Mouse (Mus musculus): Measurements from ENCODE around the gene Emg1. TPM values are rescaled to one million over a fixed set of nuclear protein-coding genes. Genes with fewer than 3 reads are reported as not detected.

Gene Emg1
- total and polyA plus RNA-seq, 3 experiments, result 117 to 254 (median 228) TPM

DNA sequence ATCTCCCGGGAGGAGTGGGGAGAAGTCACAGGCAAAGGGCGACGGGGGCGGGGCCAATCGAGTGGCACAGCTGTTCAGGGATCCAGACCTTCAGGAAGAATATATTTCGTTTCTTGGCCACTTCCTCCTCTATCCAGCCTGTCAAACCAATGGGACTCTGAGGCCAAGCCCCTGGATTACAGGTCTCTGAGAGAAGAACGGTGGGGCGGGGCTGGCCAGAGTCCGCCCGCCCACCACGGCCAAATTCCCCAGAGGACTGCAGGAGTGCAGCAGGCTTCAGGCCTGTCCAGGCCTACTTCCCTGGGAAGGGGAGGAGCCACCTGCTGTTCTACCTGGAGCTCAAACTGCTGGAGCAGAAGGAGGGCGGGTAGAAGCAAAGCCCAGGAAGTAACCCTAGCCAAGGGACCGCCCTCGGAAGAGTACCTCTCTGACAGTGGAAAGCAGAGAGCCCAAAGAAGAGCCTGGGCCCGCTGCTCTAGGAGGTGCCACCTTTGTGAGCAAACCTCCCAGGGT, 26.6 kb upstream of the Emg1 start, which contains the start of gene Ptpn6:
Gene Ptpn6, minus strand, starts transcription at position 204 of the 513 bp plus-strand sequence.
- Histone ChIP-seq H3K27me3 (ENCODE audit: insufficient read depth, low read length) (no peaks in the 10 kb centered on the region), H3K36me3 (replicated peaks) (peaks cover 19% of the 10 kb centered on the region), H3K4me1 (ENCODE audit: insufficient read depth, low read depth, low read length) (peaks cover 66% of the 10 kb centered on the region), H3K9me3 (replicated peaks) (no peaks in the 10 kb centered on the region), H3K4me3 (ENCODE audit: low read depth, low read length) (peak within 1 kb of the TSS; percentile 61; the same call in 1 of the 2 replicates)
- DNase-seq (ENCODE audit: low spot score), result no peak
- 0 out of 2 replicates have a peak, but pooled peaks have one; percentile 3 for ATAC-seq (ENCODE audit: extremely low read depth, insufficient number of reproducible peaks, low FRiP score, poor library complexity, severe bottlenecking)
- TF ChIP-seq CTCF (IDR thresholded peaks at IDR 0.05; ENCODE audit: low read depth, low read length), result no peak
- TF ChIP-seq GATA1 (IDR thresholded peaks at IDR 0.05; ENCODE audit: borderline replicate concordance, low read length), result no peak
- TF ChIP-seq GATA2 (IDR thresholded peaks at IDR 0.05; ENCODE audit: borderline replicate concordance, low read depth, low read length), result no peak
- no peak for TF ChIP-seq POLR2AphosphoS5 (IDR thresholded peaks at IDR 0.05; ENCODE audit: insufficient replicate concordance, low read depth, low read length)
- TF ChIP-seq TAL1 (conservative IDR thresholded peaks at IDR 0.05; ENCODE audit: low read depth, low read length), result no peak

DNA sequence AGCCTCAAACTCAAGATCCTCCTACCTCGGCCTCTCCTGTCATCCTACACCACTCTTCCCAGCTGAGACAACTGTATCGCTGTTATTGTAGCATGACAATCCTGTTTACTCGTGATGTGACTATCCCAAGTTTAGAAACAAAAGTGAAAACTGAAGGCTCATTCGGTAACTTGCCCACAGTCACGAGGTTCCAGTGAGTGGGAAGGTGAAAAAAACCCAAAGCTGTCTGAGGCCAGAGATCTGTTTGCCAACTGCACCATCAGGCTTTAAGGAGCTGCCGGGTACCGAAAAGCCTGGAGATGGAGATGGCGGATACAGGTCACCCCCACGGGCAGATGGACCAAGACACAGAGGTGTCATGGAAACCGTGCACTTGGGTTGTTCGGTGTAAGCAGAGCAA, 25.1 kb upstream of the Emg1 start:
- Histone ChIP-seq H3K36me3 (replicated peaks) (peaks cover 11% of the 10 kb centered on the region), H3K9me3 (replicated peaks) (no peaks in the 10 kb centered on the region), H3K4me1 (ENCODE audit: insufficient read depth, low read depth, low read length) (peaks cover 70% of the 10 kb centered on the region), H3K27me3 (ENCODE audit: insufficient read depth, low read length) (no peaks in the 10 kb centered on the region), H3K4me3 (ENCODE audit: low read depth, low read length) (no peak overlapping the region)
- ATAC-seq (ENCODE audit: extremely low read depth, insufficient number of reproducible peaks, low FRiP score, poor library complexity, severe bottlenecking) (no peak), DNase-seq (ENCODE audit: low spot score) (no peak)
- TF ChIP-seq TAL1 (conservative IDR thresholded peaks at IDR 0.05; ENCODE audit: low read depth, low read length), result no peak
- no peak for TF ChIP-seq GATA1 (IDR thresholded peaks at IDR 0.05; ENCODE audit: borderline replicate concordance, low read length)
- TF ChIP-seq GATA2 (IDR thresholded peaks at IDR 0.05; ENCODE audit: borderline replicate concordance, low read depth, low read length), result no peak
- no peak for TF ChIP-seq CTCF (IDR thresholded peaks at IDR 0.05; ENCODE audit: low read depth, low read length)
- no peak for TF ChIP-seq POLR2AphosphoS5 (IDR thresholded peaks at IDR 0.05; ENCODE audit: insufficient replicate concordance, low read depth, low read length)

DNA sequence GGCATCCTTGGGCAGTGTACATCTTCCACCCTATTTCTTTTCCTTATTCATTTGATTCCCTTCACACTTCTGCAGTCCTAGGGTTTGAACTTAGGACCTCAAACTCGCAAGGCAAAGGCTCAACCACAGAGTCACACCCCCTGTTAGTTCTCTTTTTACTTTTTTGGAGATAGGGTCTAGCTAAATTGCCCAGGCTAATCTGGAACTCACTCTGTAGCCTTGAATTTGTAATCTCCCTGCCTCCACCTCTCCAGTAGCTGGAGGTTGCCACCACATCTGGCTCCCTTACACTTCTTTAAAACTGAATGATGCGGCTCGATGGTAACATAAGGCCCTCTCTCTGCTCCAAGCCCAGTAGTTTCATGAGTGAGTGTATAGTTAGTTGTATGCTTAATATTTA, 22.4 kb upstream of the Emg1 start:
- H3K4me1 ChIP-seq (ENCODE audit: insufficient read depth, low read depth, low read length), result peaks cover 74% of the 10 kb centered on the region
- TF ChIP-seq CTCF (IDR thresholded peaks at IDR 0.05; ENCODE audit: low read depth, low read length) (no peak), POLR2AphosphoS5 (IDR thresholded peaks at IDR 0.05; ENCODE audit: insufficient replicate concordance, low read depth, low read length) (no peak), TAL1 (conservative IDR thresholded peaks at IDR 0.05; ENCODE audit: low read depth, low read length) (no peak), GATA1 (IDR thresholded peaks at IDR 0.05; ENCODE audit: borderline replicate concordance, low read length) (no peak), GATA2 (IDR thresholded peaks at IDR 0.05; ENCODE audit: borderline replicate concordance, low read depth, low read length) (no peak)
- ATAC-seq (ENCODE audit: extremely low read depth, insufficient number of reproducible peaks, low FRiP score, poor library complexity, severe bottlenecking), result no peak

DNA sequence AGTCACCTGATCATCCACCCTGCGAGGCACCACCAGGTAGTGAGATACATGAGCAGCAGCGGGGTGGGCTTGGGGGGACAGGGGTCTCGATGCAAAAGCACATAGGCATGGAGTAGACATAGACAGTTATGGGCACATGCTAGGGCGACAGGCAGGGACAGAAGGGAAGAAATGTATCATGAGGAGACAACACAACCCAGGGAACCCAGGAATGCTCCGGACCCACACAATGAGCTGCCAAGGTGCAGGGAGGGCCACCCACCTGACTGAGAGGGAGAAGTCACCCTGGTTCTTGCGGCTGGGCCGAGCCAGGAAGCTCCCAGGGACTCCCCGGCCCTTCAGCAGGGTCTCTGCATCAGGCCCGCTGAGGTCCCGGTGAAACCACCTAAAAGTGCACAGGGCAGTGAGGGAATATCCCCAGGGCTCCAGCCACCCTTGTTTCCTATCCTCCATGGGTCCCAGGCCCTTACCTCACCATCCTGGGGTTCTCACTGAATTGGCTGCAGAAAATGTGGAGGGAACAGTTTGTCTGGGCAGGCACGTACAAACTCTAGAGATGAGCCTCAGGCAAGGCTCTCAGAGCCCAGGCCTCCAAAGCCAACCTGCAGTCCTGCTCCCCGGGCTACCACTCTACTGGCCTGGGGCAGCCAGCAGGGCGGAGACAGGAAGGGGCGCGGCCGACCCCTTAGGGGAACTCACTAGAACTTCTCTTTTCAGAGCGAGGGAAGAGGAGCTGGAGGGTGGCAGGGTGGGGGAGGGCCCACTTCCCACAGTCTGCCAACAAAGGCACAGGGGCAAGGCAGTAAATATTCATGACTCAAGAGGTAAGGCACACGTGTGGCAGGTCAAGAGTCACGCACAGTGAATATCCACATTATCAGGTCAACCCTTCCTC, 20.7 kb upstream of the Emg1 start:
- no peaks in the 10 kb centered on the region for H3K27me3 ChIP-seq (ENCODE audit: insufficient read depth, low read length)
- DNase-seq (ENCODE audit: low spot score), result peak; percentile 84
- TF ChIP-seq CTCF (IDR thresholded peaks at IDR 0.05; ENCODE audit: low read depth, low read length) (no peak), TAL1 (conservative IDR thresholded peaks at IDR 0.05; ENCODE audit: low read depth, low read length) (no peak), GATA2 (IDR thresholded peaks at IDR 0.05; ENCODE audit: borderline replicate concordance, low read depth, low read length) (no peak), GATA1 (IDR thresholded peaks at IDR 0.05; ENCODE audit: borderline replicate concordance, low read length) (no peak), POLR2AphosphoS5 (IDR thresholded peaks at IDR 0.05; ENCODE audit: insufficient replicate concordance, low read depth, low read length) (no peak)
- H3K4me1 ChIP-seq (ENCODE audit: insufficient read depth, low read depth, low read length), result peaks cover 73% of the 10 kb centered on the region
- no peaks in the 10 kb centered on the region for H3K9me3 ChIP-seq (replicated peaks)
- peak; percentile 94 for ATAC-seq (ENCODE audit: extremely low read depth, insufficient number of reproducible peaks, low FRiP score, poor library complexity, severe bottlenecking)
- peak overlapping the region; percentile 75 for H3K4me3 ChIP-seq (ENCODE audit: low read depth, low read length)
- peaks cover 45% of the 10 kb centered on the region for H3K36me3 ChIP-seq (replicated peaks)

More for the DNA sequence above, 22.4 kb upstream of the Emg1 start:
- no peaks in the 10 kb centered on the region for H3K9me3 ChIP-seq (replicated peaks)
- no peak overlapping the region for H3K4me3 ChIP-seq (ENCODE audit: low read depth, low read length)
- H3K36me3 ChIP-seq (replicated peaks), result peaks cover 37% of the 10 kb centered on the region
- no peak for DNase-seq (ENCODE audit: low spot score)
- no peaks in the 10 kb centered on the region for H3K27me3 ChIP-seq (ENCODE audit: insufficient read depth, low read length)

DNA sequence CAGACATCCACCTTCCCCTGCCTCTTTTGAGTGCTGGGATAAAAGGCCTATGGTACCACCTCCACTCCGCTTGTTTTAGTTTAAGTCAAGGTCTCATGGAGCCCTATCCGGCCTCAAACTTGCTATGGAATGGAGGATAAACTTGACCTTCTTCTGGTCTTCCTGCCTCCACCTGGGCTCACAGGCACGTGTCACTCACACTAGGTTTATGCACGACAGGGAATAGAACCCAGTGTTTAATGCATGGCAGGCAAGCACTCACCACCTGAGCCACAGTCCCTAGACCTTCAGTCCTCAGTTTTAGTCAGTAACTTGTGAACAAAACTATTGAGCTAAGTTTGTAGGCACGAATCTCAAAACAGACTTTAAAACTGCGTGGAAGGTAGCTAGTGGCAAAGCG, 19.1 kb upstream of the Emg1 start:
- Histone ChIP-seq H3K4me1 (ENCODE audit: insufficient read depth, low read depth, low read length) (peaks cover 78% of the 10 kb centered on the region), H3K9me3 (replicated peaks) (no peaks in the 10 kb centered on the region), H3K27me3 (ENCODE audit: insufficient read depth, low read length) (no peaks in the 10 kb centered on the region), H3K4me3 (ENCODE audit: low read depth, low read length) (no peak overlapping the region), H3K36me3 (replicated peaks) (peaks cover 60% of the 10 kb centered on the region)
- TF ChIP-seq TAL1 (conservative IDR thresholded peaks at IDR 0.05; ENCODE audit: low read depth, low read length) (no peak), CTCF (IDR thresholded peaks at IDR 0.05; ENCODE audit: low read depth, low read length) (no peak), GATA1 (IDR thresholded peaks at IDR 0.05; ENCODE audit: borderline replicate concordance, low read length) (no peak), GATA2 (IDR thresholded peaks at IDR 0.05; ENCODE audit: borderline replicate concordance, low read depth, low read length) (no peak), POLR2AphosphoS5 (IDR thresholded peaks at IDR 0.05; ENCODE audit: insufficient replicate concordance, low read depth, low read length) (no peak)
- no peak for ATAC-seq (ENCODE audit: extremely low read depth, insufficient number of reproducible peaks, low FRiP score, poor library complexity, severe bottlenecking)
- no peak for DNase-seq (ENCODE audit: low spot score)
